Mouse (Mus musculus) hindbrain, embryonic 13.5 days (tissue): Measurements from ENCODE around the gene Tnf. TPM values are rescaled to one million over a fixed set of nuclear protein-coding genes. Genes with fewer than 3 reads are reported as not detected.

ENCODE experiments used
- ATAC-seq: fragments of 200-750 bp; cut with Nextera tagmentation; 2 replicates; pipeline ENCODE4 v1.8.0; 2017; ENCODE audit warnings: moderate TSS enrichment; ENCODE audit not compliant: low FRiP score
- H3K27ac ChIP-seq: fragments of 300-500 bp; sonication (generic); 2 replicates; pipeline ENCODE4 v1.5.1; 2015; ENCODE audit warnings: inconsistent platforms, mild to moderate bottlenecking, moderate library complexity
- H3K27me3 ChIP-seq: fragments of 300-500 bp; sonication (generic); 2 replicates; pipeline ENCODE4 v1.6.1; 2015; ENCODE audit warnings: mild to moderate bottlenecking, inconsistent platforms
- H3K36me3 ChIP-seq: fragments of 300-500 bp; sonication (generic); 2 replicates; pipeline ENCODE4 v1.6.1; 2015; ENCODE audit warnings: mild to moderate bottlenecking, inconsistent platforms
- H3K4me1 ChIP-seq: fragments of 300-500 bp; sonication (generic); replicated peaks from 2 replicates; pipeline ENCODE4 v1.6.1; 2015; ENCODE audit warnings: inconsistent platforms
- H3K4me2 ChIP-seq: fragments of 300-500 bp; sonication (generic); 2 replicates; pipeline ENCODE4 v1.6.1; 2015; ENCODE audit warnings: inconsistent platforms, mild to moderate bottlenecking, moderate library complexity
- H3K4me3 ChIP-seq: fragments of 300-500 bp; sonication (generic); 2 replicates; pipeline ENCODE4 v1.5.1; 2015; ENCODE audit warnings: mild to moderate bottlenecking, inconsistent platforms
- H3K9ac ChIP-seq: fragments of 300-500 bp; sonication (generic); 2 replicates; pipeline ENCODE4 v1.6.1; 2015; ENCODE audit warnings: mild to moderate bottlenecking, inconsistent platforms
- H3K9me3 ChIP-seq: fragments of 300-500 bp; sonication (generic); 2 replicates; pipeline ENCODE4 v1.6.1; 2016; ENCODE audit warnings: inconsistent platforms
- WGBS: fragments of 180-500 bp; shearing (Covaris S2); methylation state at CpG from one replicate; pipeline ENCODE4 v1.1.7; 2015; 5-methylcytosine and 5-hydroxymethylcytosine counted together
- microRNA-seq: library from miRNA; unstranded; fragments of <30 nt; microRNA quantifications from one replicate; pipeline ENCODE4, GENCODE M21; 2016
- polyA plus RNA-seq: library from polyadenylated mRNA; unstranded; fragments of >200 nt; fragmentation: Nextera tagmentation; extraction: Ambion mirVana; gene quantifications from 2 replicates; pipeline ENCODE4 v1.2.1, GENCODE M21; 2015

Tnf gene
- polyA plus RNA-seq, 1 experiment from 2014 or later, result not detected

- Histone ChIP-seq H3K9me3 (no peaks in the 10 kb centered on the region), H3K27me3 (no peaks in the 10 kb centered on the region), H3K4me2 (no peak overlapping the region), H3K4me1 (no peaks in the 10 kb centered on the region), H3K4me3 (no peak overlapping the region), H3K9ac (no peak overlapping the region; the same call in 1 of the 2 replicates), H3K27ac (no peak overlapping the region), H3K36me3 (peaks cover 98% of the 10 kb centered on the region)
- no peak for ATAC-seq
- 94% methylated on average over 4 of the region's 4 CpGs for WGBS
Measured at GRCm38 (mm10) chr17:35153931-35154330, 47.9 kb downstream of the Tnf start.

DNA sequence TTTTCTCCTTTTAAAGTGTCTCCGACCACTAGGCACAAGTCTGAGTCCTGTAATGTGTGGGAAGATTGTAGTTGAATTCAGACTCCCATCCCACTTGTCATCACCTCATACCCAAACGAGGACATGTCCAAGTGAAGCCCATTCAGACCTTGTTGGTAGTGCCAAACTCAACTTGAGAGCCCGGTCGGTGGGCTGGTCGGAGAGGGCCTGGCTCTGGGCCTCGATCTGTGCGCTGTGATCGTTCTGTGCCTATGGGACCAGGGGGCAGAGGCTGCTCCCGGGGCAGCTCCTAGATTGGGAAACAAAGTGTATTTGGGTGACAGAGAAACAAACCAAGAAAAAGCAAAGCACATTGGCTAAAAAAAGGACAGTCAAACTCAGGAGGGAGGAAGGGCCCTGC is 48.7 kb downstream of the Tnf start:
- H3K27me3 ChIP-seq, result no peaks in the 10 kb centered on the region
- H3K9ac ChIP-seq, result no peak overlapping the region
- ATAC-seq, result no peak
- no peaks in the 10 kb centered on the region for H3K4me1 ChIP-seq
- no peaks in the 10 kb centered on the region for H3K9me3 ChIP-seq
- H3K27ac ChIP-seq, result no peak overlapping the region
- H3K36me3 ChIP-seq, result peaks cover 98% of the 10 kb centered on the region
- no peak overlapping the region for H3K4me3 ChIP-seq
- WGBS, result 95% methylated on average over 9 of the region's 9 CpGs
- no peak overlapping the region for H3K4me2 ChIP-seq

DNA sequence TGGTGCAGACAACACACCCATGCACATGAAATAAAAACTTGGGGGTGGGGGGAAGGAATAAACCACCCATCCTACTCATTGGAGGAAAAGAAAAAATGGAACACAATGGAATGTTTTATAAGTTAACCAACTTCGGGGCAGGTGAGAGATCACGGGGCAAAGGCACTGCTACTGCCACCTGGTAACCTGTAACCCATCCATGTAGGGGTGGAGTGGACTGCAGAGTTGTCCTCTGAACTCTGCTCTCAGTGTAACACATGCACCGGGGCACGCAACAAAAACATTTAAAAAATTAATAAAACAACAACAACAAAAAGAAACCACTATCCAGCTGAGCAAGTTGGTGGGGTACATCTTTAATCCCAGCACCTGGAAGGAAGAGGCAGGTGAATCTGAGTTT is 49.7 kb downstream of the Tnf start:
- no peak for ATAC-seq

More for the DNA sequence above, 49.7 kb downstream of the Tnf start:
- H3K9ac ChIP-seq, result no peak overlapping the region
- no peak overlapping the region for H3K4me3 ChIP-seq
- no peak overlapping the region for H3K4me2 ChIP-seq
- H3K27me3 ChIP-seq, result no peaks in the 10 kb centered on the region
- peaks cover 97% of the 10 kb centered on the region for H3K36me3 ChIP-seq
- 96% methylated on average over 4 of the region's 4 CpGs for WGBS
- no peaks in the 10 kb centered on the region for H3K9me3 ChIP-seq
- H3K4me1 ChIP-seq, result no peaks in the 10 kb centered on the region
- H3K27ac ChIP-seq, result no peak overlapping the region

Small RNAs within 50 kb of the gene (microRNA-seq; reads per million reads assigned to microRNA genes)
- gene Mir6973a (not detected), gene Mir6974 (not detected), gene Mir6975 (1.2 reads per million), gene Mir8094 (0.70 reads per million)

Other genes with a start within 250 kb of the Tnf start
- gene Hspa1b, start 242.8 kb downstream of the Tnf start, polyA plus RNA-seq, result 0.26 and 0.32 TPM in 2 replicates
- gene Gm20481, start 232.1 kb downstream of the Tnf start, polyA plus RNA-seq, result not detected in 2 replicates
- 4.0 and 4.6 TPM in 2 replicates for gene Hspa1a, start 229.9 kb downstream of the Tnf start, polyA plus RNA-seq
- gene Hspa1l, start 229.3 kb downstream of the Tnf start, polyA plus RNA-seq, result 0.85 and 1.1 TPM in 2 replicates
- gene Lsm2, start 220.1 kb downstream of the Tnf start, polyA plus RNA-seq, result 112 and 117 TPM in 2 replicates
- 57.3 TPM in 2 replicates for gene Vars, start 201.0 kb downstream of the Tnf start, polyA plus RNA-seq
- 0.16 and 0.18 TPM in 2 replicates for gene Vwa7, start 185.4 kb downstream of the Tnf start, polyA plus RNA-seq
- 2.5 and 2.9 TPM in 2 replicates for gene Sapcd1, start 174.0 kb downstream of the Tnf start, polyA plus RNA-seq
- 2.7 and 3.5 TPM in 2 replicates for gene Msh5, start 155.3 kb downstream of the Tnf start, polyA plus RNA-seq
- gene Clic1, start 152.0 kb downstream of the Tnf start, polyA plus RNA-seq, result 100 and 102 TPM in 2 replicates
- 420 and 426 TPM in 2 replicates for gene Ddah2, start 143.0 kb downstream of the Tnf start, polyA plus RNA-seq
- not detected in 2 replicates for gene Ly6g6c, start 136.6 kb downstream of the Tnf start, polyA plus RNA-seq
- 0.25 and 0.31 TPM in 2 replicates for gene Mpig6b, start 135.8 kb downstream of the Tnf start, polyA plus RNA-seq
- 0.45 TPM in 1 of 2 replicates, not detected in the other for gene Ly6g6e, start 125.1 kb downstream of the Tnf start, polyA plus RNA-seq
- 0.61 and 1.1 TPM in 2 replicates for gene Ly6g6d, start 123.9 kb downstream of the Tnf start, polyA plus RNA-seq
- gene Ly6g6f, start 116.4 kb downstream of the Tnf start, polyA plus RNA-seq, result 0.19 and 0.28 TPM in 2 replicates
- 86.9 and 93.8 TPM in 2 replicates for gene Abhd16a, start 112.7 kb downstream of the Tnf start, polyA plus RNA-seq
- 0.36 TPM in 1 of 2 replicates, not detected in the other for gene Ly6g5c, start 93.7 kb downstream of the Tnf start, polyA plus RNA-seq
- 1.1 and 1.9 TPM in 2 replicates for gene Ly6g5b, start 86.6 kb downstream of the Tnf start, polyA plus RNA-seq
- gene Gpank1, start 80.6 kb downstream of the Tnf start, polyA plus RNA-seq, result 21.6 and 24.4 TPM in 2 replicates
- gene Csnk2b, start 80.0 kb downstream of the Tnf start, polyA plus RNA-seq, result 317 and 322 TPM in 2 replicates
- gene D17H6S53E, start 75.6 kb downstream of the Tnf start, polyA plus RNA-seq, result 10.2 and 11.2 TPM in 2 replicates
- 0.34 and 0.84 TPM in 2 replicates for gene Apom, start 70.0 kb downstream of the Tnf start, polyA plus RNA-seq
- 76.5 and 81.9 TPM in 2 replicates for gene Bag6, start 66.8 kb downstream of the Tnf start, polyA plus RNA-seq
- gene Prrc2a, start 37.1 kb downstream of the Tnf start, polyA plus RNA-seq, result 181 and 196 TPM in 2 replicates
- gene Aif1, start 25.9 kb downstream of the Tnf start, polyA plus RNA-seq, result 8.7 and 11.6 TPM in 2 replicates
- 6.8 and 8.9 TPM in 2 replicates for gene Lst1, start 13.6 kb downstream of the Tnf start, polyA plus RNA-seq
- gene Ltb, start 7.6 kb downstream of the Tnf start, polyA plus RNA-seq, result 0.44 and 0.52 TPM in 2 replicates
- gene Lta, start 3.3 kb upstream of the Tnf start, polyA plus RNA-seq, result 0.23 and 0.27 TPM in 2 replicates
- gene Gm16181, start 18.8 kb upstream of the Tnf start, polyA plus RNA-seq, result 0.57 and 0.83 TPM in 2 replicates
- 52.4 and 54.2 TPM in 2 replicates for gene Atp6v1g2, start 31.7 kb upstream of the Tnf start, polyA plus RNA-seq
- 8.4 and 10.8 TPM in 2 replicates for gene Nfkbil1, start 33.8 kb upstream of the Tnf start, polyA plus RNA-seq
- 391 and 410 TPM in 2 replicates for gene Ddx39b, start 39.7 kb upstream of the Tnf start, polyA plus RNA-seq
- 73.4 and 73.6 TPM in 2 replicates for gene H2-D1, start 60.7 kb upstream of the Tnf start, polyA plus RNA-seq
- gene H2-Q1, start 118.4 kb upstream of the Tnf start, polyA plus RNA-seq, result 0.14 and 0.30 TPM in 2 replicates
- gene H2-Q2, start 140.2 kb upstream of the Tnf start, polyA plus RNA-seq, result 0.68 and 1.0 TPM in 2 replicates
- gene H2-Q4, start 177.6 kb upstream of the Tnf start, polyA plus RNA-seq, result 1.0 and 1.2 TPM in 2 replicates
- gene H2-Q6, start 222.8 kb upstream of the Tnf start, polyA plus RNA-seq, result 0.30 and 0.34 TPM in 2 replicates
- gene H2-Q7, start 237.1 kb upstream of the Tnf start, polyA plus RNA-seq, result 2.4 TPM in 2 replicates